Mouse (Mus musculus) 3T3-L1 (cell line): ENCODE results near the gene Pawr.
A peak's percentile ranks its signal among the peaks of the same experiment; 100 is the strongest.

Source experiments
- DNase-seq: peaks from one replicate; pipeline ENCODE4 v3.0.0-alpha.2; 2015; ENCODE audit warnings: low read depth, low spot score

Gene Pawr

GRCm38 (mm10) chr10:108435616-108436015, 103.7 kb downstream of the Pawr start:
- DNase-seq = peak; percentile 46

DNA sequence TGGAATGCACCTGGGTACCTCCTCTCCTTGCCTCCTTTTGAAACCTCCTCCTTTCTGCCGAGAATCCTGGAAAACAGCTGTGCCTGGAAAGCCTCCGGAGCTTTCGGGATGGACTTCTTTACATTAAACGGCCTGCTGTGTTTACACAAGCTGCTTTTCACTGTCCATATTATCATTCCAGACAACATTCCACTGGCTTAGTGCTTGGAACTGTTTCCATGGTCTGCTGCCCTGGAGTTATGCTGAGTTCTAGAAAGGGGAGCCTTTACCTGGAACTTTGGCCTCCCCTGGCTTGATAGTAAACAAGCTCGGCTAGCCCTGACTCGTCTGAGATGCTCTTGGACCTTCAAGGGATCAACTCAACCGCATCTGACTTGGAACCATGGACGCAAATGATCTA, 104.4 kb downstream of the Pawr start:
- DNase-seq = no peak

GRCm38 (mm10) chr10:108440251-108440650, 108.3 kb downstream of the Pawr start:
- DNase-seq = peak; percentile 45

GRCm38 (mm10) chr10:108443931-108444876, 112.3 kb downstream of the Pawr start:
- no peak for DNase-seq

DNA sequence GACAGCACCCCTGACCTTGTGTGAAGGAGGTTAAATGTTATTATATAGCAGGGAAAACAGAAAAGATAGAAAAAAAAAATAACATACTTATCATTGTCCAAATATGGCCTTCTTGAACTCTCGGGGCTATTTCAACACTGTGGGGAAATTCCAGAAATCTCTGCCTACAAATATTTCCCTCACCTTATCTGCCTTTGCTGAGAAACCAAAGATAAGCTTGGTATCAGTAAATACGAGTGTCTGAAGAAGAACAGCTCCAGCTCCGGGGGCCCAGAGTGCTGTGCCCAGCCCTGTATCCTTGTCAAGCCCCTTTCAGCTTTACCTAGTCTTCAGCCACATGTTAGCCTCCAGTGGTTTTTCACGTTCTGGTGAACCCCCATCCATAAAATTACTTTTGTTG, 113.2 kb downstream of the Pawr start:
- DNase-seq = peak; percentile 68

- DNase-seq = peak; percentile 87
These were observed 113.7 kb downstream of the Pawr start for GRCm38 (mm10) chr10:108445606-108446005.

DNA sequence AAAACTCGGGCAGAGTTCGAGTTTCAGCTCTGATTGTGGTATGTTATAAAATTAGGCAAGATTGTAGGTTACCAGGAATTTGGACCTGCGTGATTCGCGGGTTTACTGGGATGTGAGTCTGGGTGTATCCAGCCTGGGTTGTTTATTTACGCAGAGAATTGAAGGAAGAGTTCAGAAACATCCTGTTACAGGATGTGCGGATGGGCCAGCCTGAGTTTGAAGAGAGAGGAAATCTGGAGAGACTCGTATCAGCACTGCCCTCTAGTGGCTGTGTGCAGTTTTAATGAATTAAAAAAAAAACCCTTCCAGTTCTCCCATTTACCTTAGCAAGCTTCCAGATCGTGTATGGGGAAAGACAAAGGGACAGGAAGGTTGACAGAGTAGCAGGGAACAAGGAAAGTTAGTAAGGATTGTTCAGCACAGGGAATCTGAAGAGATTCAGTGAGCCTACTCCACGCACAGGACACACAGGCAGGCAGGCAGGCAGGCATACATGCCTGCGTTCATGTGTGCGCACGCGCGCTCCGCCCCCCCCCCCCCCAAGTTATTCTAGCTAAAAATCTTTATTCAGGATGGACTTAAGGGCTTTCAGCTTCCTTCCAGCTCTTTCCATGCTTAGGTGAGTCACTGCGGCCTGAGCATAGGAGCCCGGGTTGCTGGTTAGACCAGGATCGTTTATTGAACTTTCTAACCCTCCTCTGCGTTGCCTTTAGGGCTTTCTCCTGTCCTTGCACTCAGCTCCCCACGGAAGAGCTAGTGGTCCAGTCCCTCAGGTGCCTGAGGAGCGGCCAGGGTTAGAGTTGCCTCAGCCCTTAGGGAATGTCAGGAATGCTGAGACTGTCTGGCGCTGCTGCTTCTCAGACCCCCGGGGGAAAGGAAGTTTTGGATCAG, 114.4 kb downstream of the Pawr start:
- peak; percentile 94 for DNase-seq

GRCm38 (mm10) chr10:108447211-108447610, 115.3 kb downstream of the Pawr start:
- peak; percentile 28 for DNase-seq

- DNase-seq = peak; percentile 47
These were observed 116.5 kb downstream of the Pawr start for GRCm38 (mm10) chr10:108448421-108448820.

DNA sequence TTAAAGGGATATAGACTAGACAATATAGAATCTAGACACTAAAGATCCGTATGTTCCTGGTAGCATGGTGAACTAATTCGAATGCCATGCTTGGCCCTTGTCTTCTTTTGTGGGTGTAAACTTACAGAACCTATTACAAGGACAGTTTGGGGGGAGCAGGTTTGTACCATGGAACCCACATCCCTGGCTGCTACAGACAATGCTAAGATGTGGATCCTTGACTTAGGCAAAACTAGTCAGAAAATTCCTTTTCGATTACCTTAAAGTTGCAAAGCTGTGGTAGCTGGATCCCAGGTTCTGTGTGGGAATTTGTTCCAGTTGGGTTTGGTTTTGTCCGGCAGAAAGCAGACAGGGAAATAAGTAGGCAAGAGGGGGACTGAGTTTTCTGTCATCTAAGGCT, 118.5 kb downstream of the Pawr start:
- DNase-seq = no peak

- no peak for DNase-seq
These were observed 119.6 kb downstream of the Pawr start for GRCm38 (mm10) chr10:108451516-108451915.

DNA sequence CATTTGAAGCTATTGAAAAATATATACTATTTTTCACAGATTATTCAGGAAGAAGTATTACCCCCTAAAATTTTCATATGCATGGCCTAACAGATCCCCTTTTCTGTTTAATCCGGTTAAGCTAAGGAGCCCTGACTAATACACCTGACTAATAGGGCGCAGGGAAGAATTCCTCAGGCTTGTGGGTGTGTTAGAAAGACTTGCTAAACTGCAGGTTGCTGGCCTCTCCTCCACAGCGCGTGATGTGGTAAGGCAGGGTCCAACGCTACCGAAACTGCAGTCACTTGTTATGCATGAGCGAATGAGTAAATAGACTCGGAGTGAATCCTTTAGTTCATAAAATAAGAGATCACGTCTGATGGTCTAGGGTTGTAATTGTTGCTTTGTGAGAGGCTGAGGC, 120.5 kb downstream of the Pawr start:
- DNase-seq = no peak

DNA sequence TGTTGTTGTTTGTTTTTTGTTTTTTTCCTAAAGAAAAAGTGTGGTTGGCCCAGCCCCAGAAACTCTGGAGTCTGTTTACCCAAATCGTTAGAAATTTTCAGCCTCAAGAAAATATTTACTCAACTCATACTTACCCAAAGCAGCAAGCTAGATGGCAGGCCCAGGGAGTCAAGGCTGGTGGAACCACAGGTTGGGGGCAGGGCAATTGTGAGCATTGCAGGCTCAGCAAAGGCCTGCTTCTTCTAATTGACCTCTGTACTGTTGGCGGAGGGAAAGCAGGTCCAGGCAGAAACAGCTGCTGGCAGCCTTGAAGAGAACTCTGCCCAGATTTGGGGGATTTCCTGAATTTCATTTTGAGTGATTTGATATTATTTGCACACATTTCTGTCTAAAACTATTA, 121.6 kb downstream of the Pawr start:
- DNase-seq = peak; percentile 40

- no peak for DNase-seq
These were observed 122.8 kb downstream of the Pawr start for GRCm38 (mm10) chr10:108454691-108455117.

- no peak for DNase-seq
These were observed 123.3 kb downstream of the Pawr start for GRCm38 (mm10) chr10:108455204-108455603.

GRCm38 (mm10) chr10:108455883-108456282, 124.0 kb downstream of the Pawr start:
- DNase-seq = no peak

DNA sequence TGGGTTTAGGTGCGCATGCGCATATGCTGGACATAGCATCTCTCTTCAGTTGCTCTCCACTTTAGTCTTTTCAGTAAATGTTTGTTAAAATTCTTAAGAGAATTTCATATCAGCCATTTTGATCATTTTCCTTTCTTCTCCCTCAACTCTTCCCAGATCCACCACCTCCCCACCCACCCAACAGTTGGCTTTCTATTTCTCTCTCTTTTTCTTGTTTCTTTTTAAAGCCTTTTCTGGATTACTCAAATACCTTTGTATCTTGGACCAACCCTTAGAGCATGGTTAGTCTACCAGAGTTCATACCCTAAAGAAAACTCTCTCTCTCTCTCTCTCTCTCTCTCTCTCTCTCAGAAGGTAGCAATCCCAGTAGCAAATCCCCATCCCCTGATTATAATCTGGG, 125.1 kb downstream of the Pawr start:
- DNase-seq = no peak

GRCm38 (mm10) chr10:108461862-108462261, 129.9 kb downstream of the Pawr start:
- DNase-seq = no peak
